Mouse (Mus musculus): ENCODE data around the gene Vcl.

- TF ChIP-seq CTCF (IDR thresholded peaks at IDR 0.05; ENCODE audit: low read depth, low read length) = no peak
- TF ChIP-seq POLR2A (IDR thresholded peaks at IDR 0.05; ENCODE audit: extremely low read depth, insufficient read depth, low read length) = no peak
Observed at GRCm38 (mm10) chr14:20970389-20970788, 41.2 kb downstream of the Vcl start.
